Mouse (Mus musculus): ENCODE measurements at regions not wholly inside any gene's neighbourhood (a gene's known extent, or its start where the extent isn't known, plus 50 kb on each side); places are given as distances from the start of the nearest gene placed in this dataset.
A peak's percentile ranks its signal among the peaks of the same experiment; 100 is the strongest.

- TF ChIP-seq CTCF (IDR thresholded peaks at IDR 0.05; ENCODE audit: low read depth) = no peak
- Histone ChIP-seq H3K36me3 (ENCODE audit: insufficient read depth) (no peaks in the 10 kb centered on the region), H3K9me3 (ENCODE audit: low read depth, low read length) (no peaks in the 10 kb centered on the region), H3K4me1 (ENCODE audit: insufficient read depth) (no peaks in the 10 kb centered on the region), H3K27me3 (ENCODE audit: insufficient read depth, low read length) (no peaks in the 10 kb centered on the region), H3K4me2 (no peak overlapping the region), H3K9ac (no peak overlapping the region), H3K27ac (ENCODE audit: low read depth) (no peak overlapping the region), H3K4me3 (ENCODE audit: low read depth, low read length) (no peak overlapping the region)
- WGBS = 75% methylated on average over 5 of the region's 5 CpGs
- no peak for DNase-seq
- ATAC-seq (ENCODE audit: insufficient read depth) = no peak
Measured at GRCm38 (mm10) chr8:11107021-11107420, 98.8 kb upstream of the Irs2 start.

- Histone ChIP-seq H3K27ac (ENCODE audit: low read depth) (no peak overlapping the region), H3K4me2 (no peak overlapping the region), H3K27me3 (ENCODE audit: insufficient read depth, low read length) (no peaks in the 10 kb centered on the region), H3K9ac (no peak overlapping the region), H3K9me3 (ENCODE audit: low read depth, low read length) (no peaks in the 10 kb centered on the region), H3K4me1 (ENCODE audit: insufficient read depth) (no peaks in the 10 kb centered on the region), H3K4me3 (ENCODE audit: low read depth, low read length) (no peak overlapping the region), H3K36me3 (ENCODE audit: insufficient read depth) (no peaks in the 10 kb centered on the region)
- WGBS = 77% methylated on average over 10 of the region's 10 CpGs
- no peak for DNase-seq
- ATAC-seq (ENCODE audit: insufficient read depth) = no peak
- no peak for TF ChIP-seq CTCF (IDR thresholded peaks at IDR 0.05; ENCODE audit: low read depth)
Measured at GRCm38 (mm10) chr8:11103745-11104607, 95.7 kb upstream of the Irs2 start.

GRCm38 (mm10) chr8:11100310-11100709 lies 92.1 kb upstream of the Irs2 start:
- Histone ChIP-seq H3K4me1 (ENCODE audit: insufficient read depth) (no peaks in the 10 kb centered on the region), H3K36me3 (ENCODE audit: insufficient read depth) (no peaks in the 10 kb centered on the region), H3K27me3 (ENCODE audit: insufficient read depth, low read length) (no peaks in the 10 kb centered on the region), H3K4me2 (no peak overlapping the region), H3K9me3 (ENCODE audit: low read depth, low read length) (no peaks in the 10 kb centered on the region), H3K9ac (no peak overlapping the region), H3K4me3 (ENCODE audit: low read depth, low read length) (no peak overlapping the region), H3K27ac (ENCODE audit: low read depth) (no peak overlapping the region)
- ATAC-seq (ENCODE audit: insufficient read depth) (no peak), DNase-seq (no peak)
- 85% methylated on average over 3 of the region's 3 CpGs for WGBS
- TF ChIP-seq CTCF (IDR thresholded peaks at IDR 0.05; ENCODE audit: low read depth) = no peak

GRCm38 (mm10) chr8:11099591-11099855 lies 91.3 kb upstream of the Irs2 start:
- WGBS = 69% methylated on average over 3 of the region's 3 CpGs
- no peak overlapping the region for H3K27ac ChIP-seq (ENCODE audit: low read depth)
- no peak overlapping the region for H3K9ac ChIP-seq
- no peak overlapping the region for H3K4me3 ChIP-seq (ENCODE audit: low read depth, low read length)
- no peak for TF ChIP-seq CTCF (IDR thresholded peaks at IDR 0.05; ENCODE audit: low read depth)
- no peak for DNase-seq
- H3K4me1 ChIP-seq (ENCODE audit: insufficient read depth) = no peaks in the 10 kb centered on the region
- ATAC-seq (ENCODE audit: insufficient read depth) = no peak
- no peak overlapping the region for H3K4me2 ChIP-seq
- no peaks in the 10 kb centered on the region for H3K9me3 ChIP-seq (ENCODE audit: low read depth, low read length)
- no peaks in the 10 kb centered on the region for H3K27me3 ChIP-seq (ENCODE audit: insufficient read depth, low read length)
- no peaks in the 10 kb centered on the region for H3K36me3 ChIP-seq (ENCODE audit: insufficient read depth)

GRCm38 (mm10) chr8:11098790-11099590 lies 90.7 kb upstream of the Irs2 start:
- no peaks in the 10 kb centered on the region for H3K4me1 ChIP-seq (ENCODE audit: insufficient read depth)
- no peak overlapping the region for H3K9ac ChIP-seq
- ATAC-seq (ENCODE audit: insufficient read depth) (no peak), DNase-seq (no peak)
- H3K27me3 ChIP-seq (ENCODE audit: insufficient read depth, low read length) = no peaks in the 10 kb centered on the region
- H3K9me3 ChIP-seq (ENCODE audit: low read depth, low read length) = no peaks in the 10 kb centered on the region
- TF ChIP-seq CTCF (IDR thresholded peaks at IDR 0.05; ENCODE audit: low read depth) = no peak
- no peak overlapping the region for H3K4me2 ChIP-seq
- no peak overlapping the region for H3K4me3 ChIP-seq (ENCODE audit: low read depth, low read length)
- H3K27ac ChIP-seq (ENCODE audit: low read depth) = no peak overlapping the region
- 66% methylated on average over 11 of the region's 11 CpGs for WGBS
- H3K36me3 ChIP-seq (ENCODE audit: insufficient read depth) = no peaks in the 10 kb centered on the region

GRCm38 (mm10) chr8:11098228-11098778 lies 90.0 kb upstream of the Irs2 start:
- Histone ChIP-seq H3K4me1 (ENCODE audit: insufficient read depth) (no peaks in the 10 kb centered on the region), H3K36me3 (ENCODE audit: insufficient read depth) (no peaks in the 10 kb centered on the region), H3K9me3 (ENCODE audit: low read depth, low read length) (no peaks in the 10 kb centered on the region), H3K4me2 (no peak overlapping the region), H3K27ac (ENCODE audit: low read depth) (no peak overlapping the region), H3K4me3 (ENCODE audit: low read depth, low read length) (no peak overlapping the region), H3K27me3 (ENCODE audit: insufficient read depth, low read length) (no peaks in the 10 kb centered on the region), H3K9ac (no peak overlapping the region)
- DNase-seq = peak; percentile 36
- TF ChIP-seq CTCF (IDR thresholded peaks at IDR 0.05; ENCODE audit: low read depth) = no peak
- ATAC-seq (ENCODE audit: insufficient read depth) = no peak; the same call in 1 of the 2 replicates
- WGBS = 40% methylated on average over 10 of the region's 10 CpGs

- 67% methylated on average over 3 of the region's 3 CpGs for WGBS
Measured at GRCm38 (mm10) chr8:11097813-11098212, 89.6 kb upstream of the Irs2 start.

More at GRCm38 (mm10) chr8:11097813-11098212, 89.6 kb upstream of the Irs2 start:
- no peaks in the 10 kb centered on the region for H3K36me3 ChIP-seq (ENCODE audit: insufficient read depth)
- H3K27me3 ChIP-seq (ENCODE audit: insufficient read depth, low read length) = no peaks in the 10 kb centered on the region
- no peaks in the 10 kb centered on the region for H3K4me1 ChIP-seq (ENCODE audit: insufficient read depth)
- H3K9me3 ChIP-seq (ENCODE audit: low read depth, low read length) = no peaks in the 10 kb centered on the region
- DNase-seq (no peak), ATAC-seq (ENCODE audit: insufficient read depth) (no peak)
- TF ChIP-seq CTCF (IDR thresholded peaks at IDR 0.05; ENCODE audit: low read depth) = no peak
- no peak overlapping the region for H3K4me2 ChIP-seq
- H3K9ac ChIP-seq = no peak overlapping the region
- H3K27ac ChIP-seq (ENCODE audit: low read depth) = no peak overlapping the region
- H3K4me3 ChIP-seq (ENCODE audit: low read depth, low read length) = no peak overlapping the region
